Mouse (Mus musculus): ENCODE data around the gene Rbbp8nl.

- TF ChIP-seq POLR2A (IDR thresholded peaks at IDR 0.05; ENCODE audit: borderline replicate concordance, extremely low read depth, insufficient read depth, insufficient read length, poor library complexity, severe bottlenecking) (no peak), CTCF (IDR thresholded peaks at IDR 0.05; ENCODE audit: borderline replicate concordance, extremely low read depth, insufficient read depth, insufficient read length) (no peak)
Observed at GRCm38 (mm10) chr2:180228060-180228458, 61.6 kb downstream of the Rbbp8nl start.
